Mouse (Mus musculus) neural tube, embryonic 14.5 days (tissue): ENCODE results near the gene D8Ertd738e. TPM values are rescaled to one million over a fixed set of nuclear protein-coding genes. Genes with fewer than 3 reads are reported as not detected.
A peak's percentile ranks its signal among the peaks of the same experiment; 100 is the strongest.

ENCODE experiments used
- ATAC-seq: fragments of 200-750 bp; cut with Nextera tagmentation; 2 replicates; pipeline ENCODE4 v1.8.0; 2017; ENCODE audit warnings: low read depth, mild to moderate bottlenecking, moderate TSS enrichment, moderate library complexity
- H3K27ac ChIP-seq: fragments of 300-500 bp; sonication (generic); 2 replicates; pipeline ENCODE4 v1.5.1; 2014; ENCODE audit warnings: low read depth, mild to moderate bottlenecking, control low read depth, low read length, moderate library complexity, mixed read lengths
- H3K27me3 ChIP-seq: fragments of 300-500 bp; sonication (generic); 2 replicates; pipeline ENCODE4 v1.6.1; 2014; ENCODE audit warnings: low read length; ENCODE audit not compliant: control insufficient read depth, insufficient read depth
- H3K36me3 ChIP-seq: fragments of 300-500 bp; sonication (generic); 2 replicates; pipeline ENCODE4 v1.6.1; 2014; ENCODE audit warnings: low read length, mixed read lengths; ENCODE audit not compliant: control insufficient read depth, insufficient read depth
- H3K4me1 ChIP-seq: fragments of 300-500 bp; sonication (generic); 2 replicates; pipeline ENCODE4 v1.6.1; 2014; ENCODE audit warnings: low read length; ENCODE audit not compliant: control insufficient read depth, insufficient read depth
- H3K4me2 ChIP-seq: fragments of 300-500 bp; sonication (generic); 2 replicates; pipeline ENCODE4 v1.6.1; 2014; ENCODE audit warnings: mild to moderate bottlenecking, low read depth, low read length, control low read depth
- H3K4me3 ChIP-seq: fragments of 300-500 bp; sonication (generic); 2 replicates; pipeline ENCODE4 v1.5.1; 2014; ENCODE audit warnings: low read depth, low read length, control low read depth, mixed read lengths
- H3K9ac ChIP-seq: fragments of 300-500 bp; sonication (generic); replicated peaks from 2 replicates; pipeline ENCODE4 v1.6.1; 2014; ENCODE audit warnings: low read depth, mild to moderate bottlenecking, control low read depth, low read length, mixed read lengths
- H3K9me3 ChIP-seq: fragments of 300-500 bp; sonication (generic); 2 replicates; pipeline ENCODE4 v1.6.1; 2016; ENCODE audit warnings: low read length; ENCODE audit not compliant: control insufficient read depth
- WGBS: fragments of 180-500 bp; shearing (Covaris S2); extraction: QIAGEN DNeasy Blood & Tissue Kit; methylation state at CpG from one replicate; pipeline ENCODE4 v1.1.7; 2014; 5-methylcytosine and 5-hydroxymethylcytosine counted together
- polyA plus RNA-seq: library from polyadenylated mRNA; unstranded; fragments of >200 nt; fragmentation: Nextera tagmentation; extraction: Ambion mirVana; gene quantifications from 2 replicates; pipeline ENCODE4 v1.2.1, GENCODE M21; 2014

The D8Ertd738e gene
- polyA plus RNA-seq, 1 experiment from 2014 or later: 294 TPM

DNA sequence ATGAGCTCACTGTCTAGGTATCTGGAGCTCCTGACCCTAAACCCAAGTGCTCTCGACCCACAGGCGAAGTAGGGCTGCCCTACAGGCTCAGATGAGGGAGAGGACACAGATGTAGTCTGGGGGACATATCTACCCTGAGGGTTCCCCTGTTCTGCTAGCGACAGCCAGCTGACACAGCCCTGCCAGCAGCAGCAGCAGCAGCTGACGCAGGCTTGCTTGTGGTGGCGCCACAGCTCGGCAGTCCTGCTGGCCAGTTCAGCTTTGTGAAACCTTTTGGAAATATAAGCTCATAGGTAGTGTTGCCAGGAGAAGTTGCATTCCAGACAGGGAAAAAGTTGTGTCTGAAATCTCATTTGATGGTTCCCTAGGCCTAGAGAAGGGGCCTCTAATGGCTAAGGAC is 8.4 kb downstream of the D8Ertd738e start:
- no peak for ATAC-seq
- Histone ChIP-seq H3K4me1 (peaks cover 6% of the 10 kb centered on the region), H3K27me3 (no peaks in the 10 kb centered on the region), H3K27ac (no peak overlapping the region), H3K4me3 (no peak overlapping the region), H3K36me3 (peaks cover 19% of the 10 kb centered on the region), H3K9me3 (no peaks in the 10 kb centered on the region), H3K9ac (no peak overlapping the region), H3K4me2 (no peak overlapping the region)
- WGBS: 74% methylated on average over 6 of the region's 6 CpGs

DNA sequence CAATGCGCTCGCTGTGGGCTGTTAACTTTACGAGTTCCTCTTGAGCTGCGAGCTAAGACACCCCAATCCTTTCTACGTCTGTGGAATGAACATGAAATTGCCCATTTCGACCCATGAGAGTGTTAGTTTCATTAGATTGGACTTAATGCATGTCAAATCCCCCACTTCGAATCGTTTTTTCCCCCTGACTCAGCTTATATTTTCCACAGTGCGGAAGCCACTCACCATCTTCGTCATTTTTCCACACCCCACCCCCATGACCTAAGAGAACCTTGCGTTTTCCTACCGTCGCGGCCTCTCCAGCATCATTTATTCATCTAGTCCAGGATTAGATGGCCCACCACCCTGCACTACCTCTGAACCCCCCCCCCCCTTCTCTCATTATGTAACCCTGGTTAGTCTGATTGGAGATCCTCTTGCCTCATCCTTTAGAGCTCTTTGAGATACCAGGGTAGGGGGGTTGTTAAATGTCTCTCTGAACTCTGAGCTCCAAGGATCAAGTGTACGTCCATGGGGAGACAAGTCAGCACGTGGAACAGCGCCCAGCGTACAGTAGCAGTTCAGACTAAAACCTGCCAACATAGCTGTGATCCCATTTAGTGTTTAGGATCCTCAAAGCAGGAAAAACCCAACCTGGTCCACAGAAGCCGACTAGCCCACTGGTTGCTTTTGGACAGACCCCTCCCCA is 11.8 kb downstream of the D8Ertd738e start:
- H3K4me2 ChIP-seq: peak overlapping the region; percentile 69
- peak; percentile 32 for ATAC-seq
- H3K36me3 ChIP-seq: peaks cover 17% of the 10 kb centered on the region; the same call in 1 of the 2 replicates
- peak overlapping the region; percentile 87 for H3K27ac ChIP-seq
- peak overlapping the region; percentile 65 for H3K9ac ChIP-seq
- peaks cover 18% of the 10 kb centered on the region for H3K4me1 ChIP-seq
- 19% methylated on average over 19 of the region's 19 CpGs for WGBS
- H3K27me3 ChIP-seq: no peaks in the 10 kb centered on the region
- H3K9me3 ChIP-seq: no peaks in the 10 kb centered on the region
- peak overlapping the region; percentile 46 for H3K4me3 ChIP-seq

DNA sequence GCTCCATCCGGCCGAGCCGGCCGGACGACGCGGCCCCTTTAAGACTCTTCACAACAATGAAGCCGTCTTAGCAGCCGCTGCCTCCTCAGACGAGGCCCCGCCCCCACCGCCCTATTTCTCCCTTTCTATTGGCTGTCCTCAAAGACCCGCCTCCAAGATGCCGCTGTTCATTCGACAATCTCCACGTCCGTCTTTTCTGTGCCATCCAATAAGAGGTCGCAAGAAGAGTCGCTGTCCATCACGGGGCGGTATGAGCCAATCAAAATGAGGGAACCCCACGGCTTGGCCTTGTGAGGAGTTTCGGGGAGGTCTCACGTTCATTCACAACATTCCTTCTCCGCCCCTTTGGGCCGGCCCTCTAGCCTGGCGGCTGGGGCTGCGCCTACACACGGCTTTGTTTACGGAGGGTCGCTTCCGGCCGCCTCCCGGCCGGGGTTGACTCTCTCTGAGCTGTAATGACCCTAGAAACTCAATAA is 12.5 kb downstream of the D8Ertd738e start, which contains the start of gene Zswim4:
Gene Zswim4 (minus strand): TSS at position 58 of the 476 bp plus-strand sequence.
- Histone ChIP-seq H3K9ac (peak within 1 kb of the TSS; percentile 85), H3K4me1 (peaks cover 18% of the 10 kb centered on the region), H3K27me3 (no peaks in the 10 kb centered on the region), H3K4me2 (peak within 1 kb of the TSS; percentile 83), H3K36me3 (peaks cover 22% of the 10 kb centered on the region; the same call in 1 of the 2 replicates), H3K9me3 (no peaks in the 10 kb centered on the region), H3K4me3 (peak within 1 kb of the TSS; percentile 53), H3K27ac (peak within 1 kb of the TSS; percentile 87)
- peak; percentile 98 for ATAC-seq
- WGBS: under 1% methylated on average over 35 of the region's 35 CpGs

DNA sequence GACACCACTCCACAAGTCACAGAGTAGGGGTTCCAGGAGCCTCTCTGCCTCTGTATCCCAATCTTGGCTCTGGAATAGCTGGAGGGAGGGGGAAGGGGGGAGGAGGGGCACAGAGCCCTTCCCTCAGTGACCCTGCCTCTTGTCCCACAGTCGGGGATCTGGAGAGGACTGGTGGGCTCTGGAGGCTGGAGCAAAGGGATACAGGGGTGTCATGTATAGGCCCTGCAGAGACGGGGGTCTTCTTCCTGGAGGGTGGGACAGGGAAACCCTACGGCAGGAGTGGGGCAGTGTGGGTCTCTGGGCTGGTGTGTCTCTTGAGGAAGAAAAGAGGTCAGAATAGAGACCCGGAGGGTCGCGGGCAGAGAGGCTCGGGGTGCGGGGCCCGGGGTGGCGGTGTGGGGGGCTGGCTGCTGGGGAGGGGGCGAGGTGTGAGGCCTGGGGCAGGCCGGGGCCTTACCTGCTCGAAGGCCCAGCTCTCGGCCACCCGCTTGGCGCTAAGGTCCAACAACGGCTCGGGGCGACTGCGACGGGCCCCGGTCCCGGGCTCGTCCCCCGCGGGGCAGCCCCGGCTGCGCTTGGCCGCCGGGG is 13.0 kb downstream of the D8Ertd738e start:
- H3K27me3 ChIP-seq: no peaks in the 10 kb centered on the region
- H3K9ac ChIP-seq: peak overlapping the region; percentile 85
- peak overlapping the region; percentile 53 for H3K4me3 ChIP-seq
- 0% methylated on average over 8 of the region's 30 CpGs for WGBS
- H3K4me2 ChIP-seq: peak overlapping the region; percentile 83
- H3K27ac ChIP-seq: peak overlapping the region; percentile 18; the same call in 1 of the 2 replicates
- peak; percentile 26 for ATAC-seq
- H3K9me3 ChIP-seq: no peaks in the 10 kb centered on the region
- H3K36me3 ChIP-seq: peaks cover 27% of the 10 kb centered on the region
- peaks cover 18% of the 10 kb centered on the region for H3K4me1 ChIP-seq

DNA sequence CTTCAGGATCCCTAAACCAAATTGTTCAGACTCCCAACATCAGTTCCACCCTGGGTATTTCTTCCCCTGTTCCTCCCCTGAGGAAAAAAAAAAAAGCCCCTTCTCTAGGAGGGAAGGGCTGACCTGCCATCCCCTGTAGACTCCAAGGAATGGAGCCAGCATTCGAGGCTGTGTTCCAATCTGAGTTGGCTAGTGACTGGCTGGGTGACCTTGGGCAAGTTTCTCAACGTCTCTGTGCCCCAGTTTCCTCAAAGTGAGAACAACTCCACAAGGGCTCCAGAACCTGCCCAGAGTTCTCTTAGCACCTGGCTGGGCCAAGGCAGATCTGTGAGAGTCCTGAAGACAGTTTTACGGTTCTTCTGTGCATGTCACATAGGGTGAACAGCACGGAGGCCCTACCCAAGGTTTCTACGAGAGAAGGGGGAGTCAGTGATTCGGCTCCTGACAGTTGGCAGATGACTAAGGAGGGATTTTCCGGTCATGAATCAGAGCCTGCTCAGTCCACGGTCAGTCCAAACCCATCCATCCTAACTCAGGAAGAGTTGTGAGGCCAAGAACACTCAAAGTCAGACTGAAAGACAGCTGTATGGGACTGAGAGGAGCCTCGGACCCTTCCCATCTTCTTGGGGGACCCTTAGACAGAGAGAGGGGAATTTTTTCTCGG is 13.6 kb downstream of the D8Ertd738e start:
- no peaks in the 10 kb centered on the region for H3K9me3 ChIP-seq
- WGBS: 25% methylated on average over 10 of the region's 10 CpGs
- peak overlapping the region; percentile 53 for H3K4me3 ChIP-seq
- H3K9ac ChIP-seq: peak overlapping the region; percentile 85
- no peak for ATAC-seq
- H3K4me2 ChIP-seq: peak overlapping the region; percentile 83
- peaks cover 18% of the 10 kb centered on the region for H3K4me1 ChIP-seq
- no peaks in the 10 kb centered on the region for H3K27me3 ChIP-seq
- H3K27ac ChIP-seq: no peak overlapping the region
- H3K36me3 ChIP-seq: peaks cover 33% of the 10 kb centered on the region

DNA sequence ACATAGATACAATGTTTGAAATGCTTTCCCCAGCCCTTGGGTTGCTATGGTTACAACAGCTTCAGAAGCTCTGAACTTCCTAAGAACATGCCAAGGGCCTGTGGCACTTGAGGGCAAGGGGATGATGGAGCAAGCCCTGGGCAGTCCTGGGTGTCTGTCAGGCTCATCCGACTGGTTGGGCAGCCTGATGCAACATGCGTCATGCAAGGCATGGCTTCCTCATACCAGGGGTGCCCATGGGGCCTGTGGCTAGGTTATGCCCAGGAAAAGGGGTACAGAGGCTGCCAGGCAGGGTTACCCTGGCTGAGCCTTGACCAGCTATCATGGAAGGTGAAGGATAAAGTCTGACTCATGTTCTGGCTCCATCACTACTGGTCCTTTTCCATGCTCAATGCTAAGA is 16.5 kb downstream of the D8Ertd738e start:
- 89% methylated on average over 2 of the region's 2 CpGs for WGBS
- ATAC-seq: no peak
- no peak overlapping the region for H3K9ac ChIP-seq

DNA sequence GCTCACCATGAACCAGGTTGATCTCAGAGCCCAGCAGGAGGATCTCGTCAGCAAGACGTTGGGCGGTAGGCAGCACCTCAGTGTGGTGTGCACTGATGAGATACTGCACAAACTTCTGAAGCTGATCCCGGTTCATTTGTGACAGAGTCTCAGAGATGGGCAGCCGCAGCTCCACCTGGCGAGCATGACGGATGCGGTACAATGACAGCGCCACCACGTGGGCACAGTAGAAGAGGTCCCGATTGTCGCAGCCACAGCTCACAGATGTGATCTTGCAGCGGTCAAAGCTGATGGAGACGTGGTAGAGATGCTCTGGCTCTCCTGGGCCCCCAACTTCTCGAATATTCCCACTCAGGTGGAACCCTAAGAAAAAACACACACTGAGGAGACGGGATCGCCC is 18.8 kb downstream of the D8Ertd738e start:
- WGBS: 79% methylated on average over 17 of the region's 17 CpGs
- H3K9me3 ChIP-seq: no peaks in the 10 kb centered on the region
- no peak for ATAC-seq
- no peak overlapping the region for H3K4me2 ChIP-seq
- no peak overlapping the region for H3K9ac ChIP-seq
- H3K27ac ChIP-seq: no peak overlapping the region
- H3K36me3 ChIP-seq: peaks cover 75% of the 10 kb centered on the region
- H3K4me1 ChIP-seq: peaks cover 8% of the 10 kb centered on the region
- H3K4me3 ChIP-seq: no peak overlapping the region
- H3K27me3 ChIP-seq: no peaks in the 10 kb centered on the region

More for the DNA sequence above, 16.5 kb downstream of the D8Ertd738e start:
- H3K4me3 ChIP-seq: no peak overlapping the region
- H3K4me2 ChIP-seq: no peak overlapping the region
- no peaks in the 10 kb centered on the region for H3K9me3 ChIP-seq
- H3K36me3 ChIP-seq: peaks cover 58% of the 10 kb centered on the region
- H3K27me3 ChIP-seq: no peaks in the 10 kb centered on the region
- peaks cover 17% of the 10 kb centered on the region for H3K4me1 ChIP-seq
- no peak overlapping the region for H3K27ac ChIP-seq

DNA sequence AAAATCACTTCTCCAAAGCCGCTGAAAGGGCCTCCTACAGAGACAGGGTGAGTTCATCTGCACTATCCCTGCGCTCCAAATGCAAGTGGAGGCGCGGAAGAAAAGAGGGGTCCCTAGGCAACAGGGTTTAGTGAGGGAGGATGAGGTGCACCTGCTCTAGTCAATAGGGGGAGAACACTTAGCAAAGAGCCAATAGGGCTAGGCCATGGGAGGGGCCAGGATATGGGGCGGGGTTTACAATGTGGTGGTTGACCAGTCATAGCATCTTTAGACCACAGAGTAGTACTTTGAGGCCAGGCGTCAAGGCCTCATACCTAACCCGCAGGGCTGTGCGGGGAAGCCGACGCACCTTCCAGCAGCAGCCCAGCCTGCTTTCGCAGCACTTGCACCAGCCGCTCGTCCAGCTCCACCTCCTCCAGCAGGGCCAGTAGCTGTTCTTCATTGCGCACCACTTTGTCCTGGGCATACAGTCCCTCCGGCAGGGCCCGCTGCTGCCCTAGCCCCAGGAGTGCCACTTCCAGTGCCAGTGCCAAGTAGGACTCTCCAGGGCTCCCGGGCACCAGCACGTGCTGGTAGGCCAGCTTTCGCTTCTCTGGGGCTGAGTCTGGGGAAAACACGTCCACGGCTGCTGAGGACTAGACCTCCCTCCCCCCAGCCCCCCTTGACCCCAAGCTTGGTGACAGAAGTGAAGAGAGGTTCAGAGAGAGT is 26.0 kb downstream of the D8Ertd738e start:
- Histone ChIP-seq H3K27me3 (no peaks in the 10 kb centered on the region), H3K4me2 (no peak overlapping the region), H3K4me3 (no peak overlapping the region), H3K9ac (no peak overlapping the region), H3K27ac (no peak overlapping the region), H3K4me1 (no peaks in the 10 kb centered on the region), H3K36me3 (peaks cover 85% of the 10 kb centered on the region), H3K9me3 (no peaks in the 10 kb centered on the region)
- 80% methylated on average over 21 of the region's 21 CpGs for WGBS
- ATAC-seq: no peak
